Mouse (Mus musculus) lung, embryonic 14.5 days (tissue): Measurements from ENCODE around the gene Acaa1b. TPM values are rescaled to one million over a fixed set of nuclear protein-coding genes. Genes with fewer than 3 reads are reported as not detected.
A peak's percentile ranks its signal among the peaks of the same experiment; 100 is the strongest.

Experiments
- ATAC-seq: fragments of 200-750 bp; cut with Nextera tagmentation; 2 replicates; pipeline ENCODE4 v1.8.0; 2017; ENCODE audit warnings: mild to moderate bottlenecking, moderate TSS enrichment, moderate library complexity; ENCODE audit not compliant: insufficient read depth
- DNase-seq: peaks from one replicate; pipeline ENCODE4 v3.0.0-alpha.2; 2015
- H3K27ac ChIP-seq: fragments of 300-500 bp; sonication (generic); 2 replicates; pipeline ENCODE4 v1.5.1; 2014; ENCODE audit warnings: low read depth, mild to moderate bottlenecking, moderate library complexity
- H3K27me3 ChIP-seq: fragments of 300-500 bp; sonication (generic); 2 replicates; pipeline ENCODE4 v1.6.1; 2014; ENCODE audit warnings: low read length, control low read depth; ENCODE audit not compliant: insufficient read depth
- H3K36me3 ChIP-seq: fragments of 300-500 bp; sonication (generic); 2 replicates; pipeline ENCODE4 v1.6.1; 2014; ENCODE audit warnings: control low read depth; ENCODE audit not compliant: insufficient read depth
- H3K4me1 ChIP-seq: fragments of 300-500 bp; sonication (generic); 2 replicates; pipeline ENCODE4 v1.6.1; 2014; ENCODE audit warnings: antibody characterized with exemption, control low read depth; ENCODE audit not compliant: insufficient read depth
- H3K4me2 ChIP-seq: fragments of 300-500 bp; sonication (generic); 2 replicates; pipeline ENCODE4 v1.6.1; 2014; ENCODE audit warnings: mild to moderate bottlenecking
- H3K4me3 ChIP-seq: fragments of 300-500 bp; sonication (generic); 2 replicates; pipeline ENCODE4 v1.5.1; 2014; ENCODE audit warnings: low read depth, low read length
- H3K9ac ChIP-seq: fragments of 300-500 bp; sonication (generic); 2 replicates; pipeline ENCODE4 v1.6.1; 2014
- H3K9me3 ChIP-seq: fragments of 300-500 bp; sonication (generic); 2 replicates; pipeline ENCODE4 v1.6.1; 2016; ENCODE audit warnings: low read depth, low read length, control low read depth
- CTCF ChIP-seq: IDR thresholded peaks from 2 replicates; pipeline ENCODE4 v1.5.1; 2016; ENCODE audit warnings: antibody characterized with exemption, low read depth
- WGBS: fragments of 180-500 bp; shearing (Covaris S2); extraction: QIAGEN DNeasy Blood & Tissue Kit; methylation state at CpG from one replicate; pipeline ENCODE4 v1.1.7; 2014; 5-methylcytosine and 5-hydroxymethylcytosine counted together
- polyA plus RNA-seq: library from polyadenylated mRNA; unstranded; fragments of >200 nt; fragmentation: Nextera tagmentation; extraction: Ambion mirVana; gene quantifications from 2 replicates; pipeline ENCODE4 v1.2.1, GENCODE M21; 2014

Gene Acaa1b
- polyA plus RNA-seq: 0.92 and 0.95 TPM in 2 replicates

DNA sequence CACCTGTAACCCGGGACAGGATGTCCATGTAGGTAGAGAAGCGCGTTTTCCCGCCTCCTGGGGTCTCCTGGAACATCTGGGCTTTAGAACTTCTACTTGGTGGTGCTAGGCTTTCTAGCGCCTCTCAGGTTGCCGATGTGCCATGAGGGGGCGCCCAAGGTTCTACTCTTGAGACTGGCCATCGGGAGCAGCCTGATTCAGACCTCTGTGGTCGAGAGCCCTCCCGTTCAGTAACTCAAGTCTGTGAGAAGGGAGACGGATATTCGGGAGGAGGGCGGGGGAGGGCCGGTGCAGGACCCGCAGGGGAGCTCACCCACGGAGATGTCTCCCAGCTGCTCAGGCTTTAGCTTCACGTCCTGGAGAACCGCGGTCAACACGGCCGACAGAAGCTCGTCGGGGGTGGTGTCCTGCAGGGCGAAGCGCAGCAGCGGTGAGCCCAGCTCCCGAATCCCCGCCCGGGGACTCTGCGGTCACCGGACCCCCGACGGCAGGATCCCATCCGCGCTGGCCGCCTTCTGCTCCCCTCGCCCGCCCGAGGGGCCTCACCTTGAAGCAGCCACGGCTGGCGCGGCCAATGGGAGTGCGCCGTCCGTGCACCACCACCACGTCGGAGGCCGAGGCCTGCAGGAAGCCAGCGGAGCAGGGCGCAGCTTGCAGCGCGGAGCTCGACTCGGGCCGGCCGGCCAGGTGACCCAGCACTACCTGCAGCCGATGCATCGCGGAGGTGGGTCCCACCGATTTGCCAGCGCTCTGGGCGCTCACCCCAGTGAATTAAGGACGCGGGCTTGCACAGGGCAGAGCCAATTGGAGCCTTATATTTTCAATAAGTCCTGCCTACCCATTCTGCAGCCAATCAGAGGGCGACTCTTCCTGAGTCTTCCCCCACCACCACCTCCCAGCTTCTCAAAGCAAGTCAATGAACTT, at the start of gene Acaa1b:
Gene Acaa1b (minus strand): TSS at position 816 of the 924 bp plus-strand sequence.
- 1% methylated on average over 57 of the region's 65 CpGs for WGBS
- TF ChIP-seq CTCF: peak; percentile 74
- peak within 1 kb of the TSS; percentile 29; the same call in 1 of the 2 replicates for H3K9ac ChIP-seq

DNA sequence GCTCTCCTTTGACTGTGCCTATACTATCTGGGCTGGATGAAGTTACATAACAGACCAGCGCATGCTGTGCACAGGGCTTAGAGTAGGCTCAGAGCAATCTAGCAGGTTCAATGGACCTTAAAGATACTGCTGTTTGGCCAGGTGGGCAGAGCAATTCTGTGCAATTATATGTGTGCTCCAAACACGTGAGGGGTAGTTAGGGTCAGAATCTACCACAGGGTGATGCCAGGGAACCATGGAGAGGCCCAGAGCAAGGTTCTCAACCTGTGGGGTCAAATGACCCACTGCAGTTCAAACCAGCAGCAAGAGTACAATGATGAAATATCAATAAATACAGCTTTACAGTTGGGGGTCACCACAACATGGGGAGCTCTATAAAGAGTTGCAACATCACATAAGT, 49.8 kb upstream of the Acaa1b start:
- DNase-seq (no peak), ATAC-seq (no peak)
- TF ChIP-seq CTCF: no peak
- Histone ChIP-seq H3K9me3 (no peaks in the 10 kb centered on the region; the same call in 1 of the 2 replicates), H3K27ac (no peak overlapping the region), H3K36me3 (no peaks in the 10 kb centered on the region), H3K4me1 (no peaks in the 10 kb centered on the region), H3K4me2 (no peak overlapping the region), H3K4me3 (no peak overlapping the region), H3K27me3 (no peaks in the 10 kb centered on the region), H3K9ac (no peak overlapping the region)
- 73% methylated on average over 2 of the region's 2 CpGs for WGBS

More for the DNA sequence above, at the start of gene Acaa1b:
- H3K4me2 ChIP-seq: peak within 1 kb of the TSS; percentile 60
- H3K4me3 ChIP-seq: peak within 1 kb of the TSS; percentile 38
- H3K9me3 ChIP-seq: no peaks in the 10 kb centered on the region
- no peaks in the 10 kb centered on the region for H3K36me3 ChIP-seq
- H3K4me1 ChIP-seq: no peaks in the 10 kb centered on the region
- H3K27me3 ChIP-seq: peaks cover 4% of the 10 kb centered on the region; the same call in 1 of the 2 replicates
- DNase-seq (peak; percentile 95), ATAC-seq (peak; percentile 86)
- H3K27ac ChIP-seq: no peak within 1 kb of the TSS

DNA sequence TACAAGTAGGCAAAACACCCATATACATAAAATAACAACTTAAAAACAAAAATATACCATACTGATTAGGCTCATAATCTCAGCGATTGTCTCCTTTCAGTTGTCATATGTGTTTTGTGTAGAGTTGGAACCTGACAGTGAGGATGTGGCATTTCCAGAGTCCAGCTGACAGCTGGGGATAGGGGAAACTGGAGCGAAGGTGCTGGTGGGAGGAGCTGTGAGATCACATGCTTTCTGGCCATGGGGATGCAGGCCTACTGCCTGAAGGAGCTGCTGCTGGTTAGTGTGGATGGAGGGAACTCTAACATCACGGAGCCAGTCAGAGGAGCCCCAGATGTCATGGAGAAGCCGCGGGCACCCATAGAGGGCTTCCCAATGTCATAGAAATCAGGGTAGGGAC, 48.9 kb upstream of the Acaa1b start:
- WGBS: 83% methylated on average over 5 of the region's 5 CpGs
- Histone ChIP-seq H3K4me3 (no peak overlapping the region), H3K27ac (no peak overlapping the region), H3K4me1 (no peaks in the 10 kb centered on the region), H3K9ac (no peak overlapping the region), H3K36me3 (no peaks in the 10 kb centered on the region), H3K4me2 (no peak overlapping the region), H3K27me3 (no peaks in the 10 kb centered on the region), H3K9me3 (no peaks in the 10 kb centered on the region; the same call in 1 of the 2 replicates)
- DNase-seq (no peak), ATAC-seq (no peak)
- no peak for TF ChIP-seq CTCF

DNA sequence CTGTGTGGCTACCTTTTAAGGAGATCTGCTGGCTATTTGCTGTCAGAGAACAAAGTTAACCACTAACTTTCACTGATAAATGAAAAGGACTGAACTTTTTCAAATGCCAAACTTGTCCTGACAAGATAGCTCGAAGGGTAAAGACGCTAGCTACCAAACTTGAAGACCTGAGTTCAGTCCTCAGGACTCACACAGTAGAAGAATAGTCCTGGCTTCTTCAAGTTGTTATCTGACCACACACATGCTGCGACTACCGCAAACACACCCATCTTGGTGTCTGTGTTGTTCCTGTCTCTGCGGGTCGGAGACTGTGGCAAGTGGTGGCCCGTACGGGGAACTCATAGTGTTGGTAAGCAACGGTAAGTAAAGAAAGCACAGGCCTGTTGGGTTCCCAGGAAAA, 46.7 kb upstream of the Acaa1b start:
- Histone ChIP-seq H3K36me3 (no peaks in the 10 kb centered on the region), H3K9ac (no peak overlapping the region), H3K27ac (no peak overlapping the region), H3K4me3 (no peak overlapping the region), H3K27me3 (no peaks in the 10 kb centered on the region), H3K9me3 (no peaks in the 10 kb centered on the region; the same call in 1 of the 2 replicates), H3K4me2 (no peak overlapping the region), H3K4me1 (no peaks in the 10 kb centered on the region)
- no peak for ATAC-seq
- 97% methylated on average over 9 of the region's 9 CpGs for WGBS
- no peak for DNase-seq
- no peak for TF ChIP-seq CTCF

DNA sequence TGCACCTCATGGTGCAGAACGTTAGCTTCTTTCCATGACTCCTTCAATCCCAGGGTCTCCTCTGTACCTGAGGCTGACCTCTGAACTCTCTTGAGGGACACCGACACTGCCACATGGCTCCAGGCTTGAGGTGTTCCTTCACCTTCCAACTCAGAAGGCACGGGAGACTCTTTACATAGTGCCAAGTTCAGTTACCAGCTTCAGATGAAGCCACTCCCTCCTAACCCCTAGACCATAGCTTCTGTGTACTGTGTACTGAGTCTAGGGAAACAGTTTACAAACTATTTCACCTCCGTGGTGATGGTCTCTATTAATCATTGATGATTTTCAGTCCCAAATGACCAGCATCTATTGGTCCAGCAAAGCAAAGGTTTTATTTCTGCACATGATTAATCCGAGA, 44.8 kb upstream of the Acaa1b start:
- no peak for DNase-seq
- WGBS: 81% methylated on average over 5 of the region's 5 CpGs
- H3K27ac ChIP-seq: no peak overlapping the region
- no peak for ATAC-seq
- no peaks in the 10 kb centered on the region for H3K36me3 ChIP-seq
- no peaks in the 10 kb centered on the region for H3K27me3 ChIP-seq
- no peaks in the 10 kb centered on the region for H3K4me1 ChIP-seq
- no peak overlapping the region for H3K9ac ChIP-seq
- TF ChIP-seq CTCF: no peak
- H3K4me3 ChIP-seq: no peak overlapping the region
- no peak overlapping the region for H3K4me2 ChIP-seq
- no peaks in the 10 kb centered on the region; the same call in 1 of the 2 replicates for H3K9me3 ChIP-seq

DNA sequence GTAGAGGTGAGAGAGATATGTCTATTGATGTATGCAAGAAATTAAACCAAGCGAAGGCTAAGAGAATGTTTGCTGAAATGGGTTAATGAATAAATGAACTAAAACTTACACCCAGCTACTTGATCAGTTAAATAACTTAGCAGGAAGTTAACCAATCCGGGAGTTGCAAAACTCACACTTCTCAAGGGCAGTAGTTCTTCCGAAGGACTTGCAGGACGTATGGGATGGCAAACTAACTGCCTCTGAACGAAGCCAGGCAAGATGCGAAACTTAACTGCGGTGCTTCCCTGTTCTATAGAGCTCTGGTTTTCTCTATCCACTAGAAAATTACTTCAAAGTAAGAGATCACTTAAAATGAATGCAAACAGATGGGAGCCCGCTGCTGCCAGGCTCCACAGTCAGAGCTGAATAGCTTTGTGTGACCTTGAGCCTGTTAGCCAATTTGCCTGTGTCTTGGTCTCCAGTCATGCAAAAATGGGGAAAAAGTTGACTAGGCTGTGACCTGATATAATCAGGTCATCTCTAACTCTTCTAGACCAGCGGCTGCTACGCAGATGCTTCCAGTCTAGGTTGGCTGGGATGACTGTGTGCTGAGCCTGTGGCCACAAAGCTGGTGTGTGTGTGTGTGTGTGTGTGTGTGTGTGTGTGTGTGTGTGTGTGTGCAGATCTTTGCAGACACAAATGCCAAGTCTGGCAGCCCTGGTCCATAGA, 42.4 kb upstream of the Acaa1b start:
- H3K4me3 ChIP-seq: no peak overlapping the region
- no peaks in the 10 kb centered on the region for H3K4me1 ChIP-seq
- no peak overlapping the region for H3K27ac ChIP-seq
- H3K4me2 ChIP-seq: no peak overlapping the region
- no peak for TF ChIP-seq CTCF
- H3K27me3 ChIP-seq: no peaks in the 10 kb centered on the region
- ATAC-seq: no peak
- 69% methylated on average over 10 of the region's 10 CpGs for WGBS
- no peak for DNase-seq
- H3K9me3 ChIP-seq: no peaks in the 10 kb centered on the region; the same call in 1 of the 2 replicates
- no peak overlapping the region for H3K9ac ChIP-seq
- no peaks in the 10 kb centered on the region for H3K36me3 ChIP-seq
